Mouse (Mus musculus): ENCODE measurements around the gene Olfr970. TPM values are rescaled to one million over a fixed set of nuclear protein-coding genes. Genes with fewer than 3 reads are reported as not detected.
"Not testable (repeated sequence)": the region's sequence is repeated elsewhere in the genome, so short reads cannot be mapped to it uniquely, and the experiment has no call there.

Gene Olfr970
- not detected for total RNA-seq (2021)
- long read RNA-seq, experiment 1 = 0 reads
- long read RNA-seq, experiment 2 = 0 reads

DNA sequence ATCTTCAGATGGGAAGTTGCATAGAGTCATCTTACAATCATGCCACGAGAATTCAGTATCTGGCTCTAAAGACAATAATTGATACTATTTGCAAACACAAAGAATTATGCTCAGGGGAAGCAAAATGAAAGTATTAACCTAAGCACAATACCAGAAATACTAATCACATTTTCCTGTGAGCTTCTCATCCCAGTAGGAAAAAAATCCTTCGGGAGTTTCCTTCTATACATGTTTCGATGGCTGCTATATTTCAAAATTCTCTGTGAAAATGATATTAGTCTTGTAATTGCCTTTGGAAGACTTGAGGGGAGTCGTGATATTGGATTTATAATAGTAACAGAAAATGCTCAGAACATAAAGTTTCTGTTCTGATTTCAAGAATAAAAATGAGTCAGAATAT is at the start of gene Olfr970:
Gene Olfr970 (plus strand): TSS at position 301 of the 400 bp plus-strand sequence.
- no peak within 1 kb of the TSS for H3K4me3 ChIP-seq
- DNase-seq = no peak
- intact Hi-C loops (cut with DNase I) = no loop called here
- no peak for TF ChIP-seq CTCF (IDR thresholded peaks at IDR 0.05)
- H3K27ac ChIP-seq = no peak within 1 kb of the TSS

DNA sequence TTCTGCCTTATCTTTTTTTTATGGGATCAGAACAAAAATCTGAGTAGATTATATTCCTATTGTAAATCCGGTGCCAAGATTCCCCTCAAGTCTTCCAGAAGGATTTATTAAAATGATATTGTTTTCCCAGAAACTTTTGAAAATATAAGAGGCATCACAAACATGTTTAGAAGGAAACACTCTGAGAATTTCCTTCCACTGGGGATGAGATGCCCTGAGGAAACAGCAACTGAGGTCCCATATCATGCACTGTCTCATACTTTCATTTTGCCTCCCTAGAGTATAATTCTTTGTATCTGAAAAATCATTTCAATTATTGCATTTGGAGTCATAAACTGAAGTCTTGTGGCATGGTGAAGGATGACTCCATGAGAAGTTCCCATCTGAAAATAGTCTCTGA is 25.5 kb upstream of the Olfr970 start, which contains the start of gene Olfr968:
Gene Olfr968 (minus strand): TSS at position 101 of the 400 bp plus-strand sequence.
- intact Hi-C loops (cut with DNase I) = no loop called here
- H3K4me3 ChIP-seq = no peak within 1 kb of the TSS
- no peak within 1 kb of the TSS for H3K27ac ChIP-seq
- DNase-seq = no peak
- no peak for TF ChIP-seq CTCF (IDR thresholded peaks at IDR 0.05)

DNA sequence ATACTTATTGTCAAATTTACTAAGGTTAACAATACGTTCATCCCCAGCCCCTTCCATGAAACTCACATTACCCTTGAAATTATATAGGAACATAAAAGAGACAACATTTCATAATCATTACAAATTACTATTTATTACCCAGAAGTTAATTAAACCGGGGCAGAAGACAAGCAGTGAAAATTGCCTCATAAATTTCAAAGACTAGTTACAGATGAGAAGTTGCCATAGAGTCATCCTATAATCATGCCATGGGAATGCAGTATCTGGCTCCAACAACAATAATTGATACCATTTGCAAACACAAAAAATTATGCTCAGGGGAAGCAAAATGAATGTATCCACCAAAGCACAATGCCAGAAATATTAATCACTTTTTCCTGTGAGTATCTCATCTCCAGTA is 18.1 kb upstream of the Olfr970 start, which contains the start of gene Olfr969:
Gene Olfr969 (plus strand): TSS at position 388 of the 400 bp plus-strand sequence.
- no peak within 1 kb of the TSS for H3K4me3 ChIP-seq
- DNase-seq = no peak
- no peak within 1 kb of the TSS for H3K27ac ChIP-seq
- intact Hi-C loops (cut with DNase I) = no loop called here
- no peak for TF ChIP-seq CTCF (IDR thresholded peaks at IDR 0.05)

DNA sequence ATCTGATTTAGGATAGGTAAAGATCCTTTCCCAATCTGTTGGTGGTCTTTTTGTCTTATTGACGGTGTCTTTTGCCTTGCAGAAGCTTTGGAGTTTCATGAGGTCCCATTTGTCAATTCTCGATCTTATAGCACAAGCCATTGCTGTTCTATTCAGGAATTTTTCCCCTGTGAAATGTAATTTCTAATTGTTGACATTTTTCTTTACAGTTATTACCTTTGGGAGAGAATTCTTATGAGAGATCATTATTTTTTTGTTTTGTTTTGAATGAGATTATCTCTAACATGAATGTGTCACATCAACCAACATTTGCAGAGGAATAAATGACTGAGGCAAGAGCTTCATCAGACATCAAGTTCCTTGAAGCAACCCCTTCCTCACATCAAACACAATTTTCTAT is 27.9 kb downstream of the Olfr970 start, which contains the start of gene Olfr971:
Gene Olfr971 (plus strand): TSS at position 301 of the 400 bp plus-strand sequence.
- intact Hi-C loops (cut with DNase I); H3K4me3 ChIP-seq; DNase-seq; H3K27ac ChIP-seq: not testable (repeated sequence)

DNA sequence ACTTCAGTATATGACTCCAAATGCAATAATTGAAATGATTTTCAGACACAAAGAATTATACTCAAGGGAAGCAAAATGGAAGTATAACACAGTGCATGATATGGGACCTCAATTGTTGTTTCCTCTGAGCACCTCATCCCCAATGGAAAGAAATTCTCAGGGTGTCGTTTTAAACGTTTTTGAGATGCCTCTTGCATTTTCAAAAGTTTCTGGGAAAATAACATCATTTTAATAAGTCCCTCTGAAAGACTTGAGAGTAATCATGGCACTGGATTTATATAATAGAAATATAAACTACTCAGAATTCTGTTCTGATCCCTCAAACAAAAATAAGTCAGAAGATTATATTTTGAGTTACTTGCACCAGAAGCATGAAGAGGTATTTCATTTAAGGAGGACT is 57.5 kb downstream of the Olfr970 start, which contains the start of gene Olfr972:
Gene Olfr972 (plus strand): TSS at position 301 of the 400 bp plus-strand sequence.
- no peak for DNase-seq
- no peak for TF ChIP-seq CTCF (IDR thresholded peaks at IDR 0.05)

More for the DNA sequence above, 57.5 kb downstream of the Olfr970 start, which contains the start of gene Olfr972:
- Histone ChIP-seq H3K4me3 (no peak within 1 kb of the TSS), H3K27ac (no peak within 1 kb of the TSS)
- intact Hi-C loops (cut with DNase I) = no loop called here

Other genes with a start within 250 kb of the Olfr970 start
- not detected for gene Olfr959, start 233.3 kb upstream of the Olfr970 start, total RNA-seq (2021)
- gene AW551984, start 204.5 kb upstream of the Olfr970 start, total RNA-seq (2021) = under 1 TPM; 0.26 to 0.67 TPM
- gene Olfr148, start 198.2 kb upstream of the Olfr970 start, total RNA-seq (2021) = not detected
- not detected for gene Olfr960, start 187.5 kb upstream of the Olfr970 start, total RNA-seq (2021)
- gene Olfr961, start 163.8 kb upstream of the Olfr970 start, total RNA-seq (2021) = not detected
- gene Olfr963, start 141.7 kb upstream of the Olfr970 start, total RNA-seq (2021) = not detected
- not detected for gene Olfr149, start 101.7 kb upstream of the Olfr970 start, total RNA-seq (2021)
- not detected for gene Olfr965, start 97.5 kb upstream of the Olfr970 start, total RNA-seq (2021)
- gene Olfr150, start 77.9 kb upstream of the Olfr970 start, total RNA-seq (2021) = not detected
- gene Olfr967, start 62.6 kb upstream of the Olfr970 start, total RNA-seq (2021) = not detected
- gene Olfr968, start 25.6 kb upstream of the Olfr970 start, total RNA-seq (2021) = not detected
- not detected for gene Olfr969, start 17.9 kb upstream of the Olfr970 start, total RNA-seq (2021)
- gene Olfr971, start 28.0 kb downstream of the Olfr970 start, total RNA-seq (2021) = not detected
- gene Olfr972, start 57.6 kb downstream of the Olfr970 start, total RNA-seq (2021) = not detected
- not detected for gene Olfr229, start 98.5 kb downstream of the Olfr970 start, total RNA-seq (2021)
- gene Olfr974, start 128.6 kb downstream of the Olfr970 start, total RNA-seq (2021) = not detected
- gene Olfr975, start 143.2 kb downstream of the Olfr970 start, total RNA-seq (2021) = not detected
- not detected for gene Olfr976, start 152.3 kb downstream of the Olfr970 start, total RNA-seq (2021)
- gene Olfr978, start 183.3 kb downstream of the Olfr970 start, total RNA-seq (2021) = not detected
- not detected for gene Olfr979, start 194.6 kb downstream of the Olfr970 start, total RNA-seq (2021)
- not detected for gene Olfr980, start 200.7 kb downstream of the Olfr970 start, total RNA-seq (2021)
- gene Olfr981, start 212.6 kb downstream of the Olfr970 start, total RNA-seq (2021) = not detected